Mouse (Mus musculus) heart, adult 11 months (tissue): ENCODE results near the gene Phldb1.
A peak's percentile ranks its signal among the peaks of the same experiment; 100 is the strongest.
"Not testable (repeated sequence)": the region's sequence is repeated elsewhere in the genome, so short reads cannot be mapped to it uniquely, and the experiment has no call there.

Experiments
- DNase-seq: peaks from one replicate; pipeline ENCODE4 v3.0.0; 2022

Phldb1 gene

DNA sequence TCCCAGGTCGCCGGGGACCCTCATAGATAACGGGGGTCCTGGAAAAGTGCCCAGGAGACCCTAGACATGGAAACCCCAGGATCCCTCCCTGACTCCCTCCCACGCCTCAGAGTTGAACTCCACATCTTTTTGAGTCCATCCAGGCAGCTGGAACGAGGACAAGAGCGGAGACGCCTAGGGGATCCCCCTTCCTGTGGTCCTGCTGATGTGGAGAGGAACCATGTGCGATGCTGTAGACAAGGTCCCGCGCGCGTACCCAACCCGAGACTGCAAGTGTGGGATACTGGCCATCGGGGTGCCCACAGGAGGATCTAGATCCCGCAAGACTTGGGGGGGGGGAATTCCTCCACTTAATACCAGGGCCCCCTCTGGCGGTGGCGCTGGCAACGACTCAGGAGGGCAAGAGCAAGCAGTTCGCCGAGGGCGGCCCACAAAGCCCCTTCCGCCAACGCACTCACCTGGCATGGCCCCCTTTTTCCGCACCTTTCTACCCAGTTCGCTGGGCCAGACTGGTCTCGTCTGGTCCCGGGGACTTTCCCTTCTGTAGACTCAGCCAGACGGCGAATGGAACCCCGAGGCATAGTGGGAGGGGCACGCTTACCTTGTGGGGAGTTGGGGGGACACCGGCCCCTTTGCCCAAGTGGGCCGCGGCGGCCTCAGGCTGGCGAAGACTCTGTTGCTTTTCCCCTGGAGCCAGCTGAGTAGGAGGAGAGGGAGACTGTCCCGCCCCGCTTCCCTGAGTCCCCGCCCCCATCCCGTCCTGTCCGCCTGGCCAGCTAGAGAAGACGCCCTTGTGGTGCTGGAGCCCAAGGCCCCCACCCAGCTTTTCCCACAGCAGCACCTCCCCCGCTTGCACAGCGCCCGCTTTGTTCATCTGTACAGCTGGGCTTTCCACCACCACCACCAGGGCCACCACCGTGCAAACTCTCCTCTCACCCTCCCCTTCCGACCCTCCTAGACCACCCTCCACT, at the start of gene Phldb1:
TSS of gene Phldb1 (minus strand) at position 675 of the 971 bp plus-strand sequence.
- DNase-seq, result peak; percentile 99

GRCm38 (mm10) chr9:44772750-44773651, 38.0 kb upstream of the Phldb1 start:
- DNase-seq, result peak; percentile 99

GRCm38 (mm10) chr9:44772392-44772749, 37.4 kb upstream of the Phldb1 start:
- DNase-seq, result no peak

- no peak for DNase-seq
Measured at GRCm38 (mm10) chr9:44771376-44771775, 36.4 kb upstream of the Phldb1 start.

DNA sequence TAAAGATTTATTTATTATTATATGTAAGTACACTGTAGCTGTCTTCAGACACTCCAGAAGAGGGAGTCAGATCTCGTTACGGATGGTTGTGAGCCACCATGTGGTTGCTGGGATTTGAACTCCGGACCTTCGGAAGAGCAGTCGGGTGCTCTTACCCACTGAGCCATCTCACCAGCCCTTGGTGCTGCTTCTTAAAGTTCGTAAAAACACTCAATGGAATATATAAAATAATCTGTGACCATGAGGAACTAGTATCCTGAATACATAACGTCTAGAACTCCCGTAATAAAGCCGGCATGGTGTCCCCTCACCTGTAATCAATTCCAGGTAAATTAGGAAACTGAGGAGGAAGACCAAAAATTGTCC, 33.0 kb upstream of the Phldb1 start:
- not testable (repeated sequence) for DNase-seq

DNA sequence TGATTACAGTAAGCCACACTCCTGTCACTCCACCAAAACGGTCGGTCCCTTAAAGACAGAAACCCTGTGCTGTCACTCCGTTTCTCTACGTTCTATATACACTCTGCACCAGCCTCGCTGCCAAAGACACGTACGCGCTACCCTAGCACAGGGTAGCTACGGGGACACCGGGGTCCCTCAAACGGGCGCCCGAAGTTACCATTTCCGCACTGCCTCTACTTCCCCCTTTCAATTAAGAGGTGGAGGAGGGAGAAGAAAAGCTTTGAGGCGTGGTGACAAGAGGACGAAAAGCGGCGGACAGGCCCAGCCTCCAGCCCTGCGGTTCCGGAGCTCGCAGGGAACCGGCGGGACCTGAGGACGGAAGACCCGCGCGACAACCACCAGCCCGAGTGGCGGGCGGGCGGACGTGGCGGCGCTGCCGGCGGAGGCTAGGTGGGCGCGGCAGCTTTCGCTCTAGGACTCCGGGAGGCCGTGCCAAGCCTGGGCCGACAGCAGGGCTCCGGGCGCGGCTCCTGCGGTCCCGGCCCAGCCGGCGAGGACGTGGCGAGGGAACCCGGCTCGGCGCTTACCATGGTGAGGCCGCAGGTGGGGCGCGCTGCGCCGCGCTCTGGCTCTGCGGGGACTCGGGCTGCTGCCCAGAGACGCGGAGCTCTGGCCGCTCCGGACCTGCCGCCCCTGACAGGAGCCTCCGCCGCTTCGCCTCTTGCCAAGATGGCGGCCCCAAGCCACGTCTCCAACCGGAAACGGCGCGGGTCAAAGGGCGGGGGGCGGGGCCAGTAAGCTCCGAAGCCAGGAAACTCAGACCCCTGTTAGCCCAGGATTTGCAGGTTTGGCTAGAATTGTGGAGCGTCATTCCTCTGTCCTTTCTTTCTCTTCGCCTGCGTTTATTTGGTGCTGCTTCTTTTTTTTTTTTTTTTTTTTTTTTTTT, 32.4 kb upstream of the Phldb1 start, which contains the start of the genes Arcn1 and Ift46:
TSS of gene Arcn1 (minus strand) at position 745 of the 928 bp plus-strand sequence.
TSS of gene Ift46 (plus strand) at position 808 of the 928 bp plus-strand sequence.
- peak; percentile 99 for DNase-seq

DNA sequence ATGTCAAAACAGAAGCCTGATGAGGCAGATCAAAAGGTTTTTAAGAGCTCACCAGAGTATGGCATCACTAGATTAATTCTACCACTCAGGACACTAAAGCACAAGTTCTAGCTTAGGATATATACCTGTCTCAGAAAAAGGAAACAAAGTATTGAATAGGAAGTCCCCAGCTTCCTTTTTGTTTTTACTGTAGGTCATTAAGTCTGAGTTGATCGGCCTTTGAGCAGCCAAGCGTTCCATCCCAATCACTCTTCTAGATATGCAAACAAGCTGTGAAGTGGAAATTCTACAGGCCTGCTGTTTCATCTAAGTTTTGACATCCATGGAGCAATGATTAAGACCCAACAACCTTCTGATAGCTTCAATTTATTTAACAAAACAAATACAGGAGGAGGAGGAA, 25.9 kb upstream of the Phldb1 start:
- peak; percentile 46 for DNase-seq

- peak; percentile 83 for DNase-seq
Measured at GRCm38 (mm10) chr9:44748473-44748872, 13.5 kb upstream of the Phldb1 start.

DNA sequence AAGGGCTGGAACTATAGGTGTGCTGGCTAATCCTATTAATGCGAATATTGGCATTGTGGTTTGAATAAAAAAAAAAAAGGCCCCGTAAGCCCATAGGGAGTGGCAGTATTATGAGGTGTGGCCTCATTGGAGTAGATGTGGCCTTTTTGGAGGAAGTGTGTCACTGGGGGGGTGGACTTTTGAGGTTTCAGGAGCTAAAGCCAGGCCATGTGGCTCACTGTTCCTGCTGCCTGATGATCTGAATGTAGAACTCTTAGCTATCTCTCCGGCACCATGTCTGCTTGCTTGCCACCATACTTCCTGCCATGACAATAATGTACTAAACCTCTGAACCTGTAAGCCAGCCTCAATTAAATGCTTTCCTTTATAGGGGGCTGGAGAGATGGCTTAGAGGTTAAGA, 12.3 kb upstream of the Phldb1 start:
- DNase-seq, result peak; percentile 74

DNA sequence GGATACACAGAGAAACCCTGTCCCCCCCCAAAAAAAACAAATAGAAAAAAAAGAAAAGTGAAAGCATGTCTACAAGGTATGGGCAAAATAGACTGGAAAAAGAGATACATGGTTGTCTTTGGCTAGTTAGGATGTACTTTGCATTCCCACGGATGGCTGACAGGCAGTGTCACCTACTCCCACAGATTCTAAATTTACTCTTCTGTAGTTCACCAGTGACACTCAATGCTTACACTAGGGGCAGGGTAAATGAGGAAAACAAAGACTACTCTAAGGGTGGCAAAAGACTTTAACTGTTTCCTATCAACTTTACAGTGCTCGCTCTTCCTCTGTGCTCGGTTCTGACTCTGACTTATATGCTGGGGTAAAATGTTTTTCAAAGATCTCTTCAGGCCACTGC, 11.7 kb upstream of the Phldb1 start:
- peak; percentile 16 for DNase-seq

- peak; percentile 70 for DNase-seq
Measured at GRCm38 (mm10) chr9:44745371-44745770, 10.4 kb upstream of the Phldb1 start.

- no peak for DNase-seq
Measured at GRCm38 (mm10) chr9:44740663-44741192, 5.7 kb upstream of the Phldb1 start.

DNA sequence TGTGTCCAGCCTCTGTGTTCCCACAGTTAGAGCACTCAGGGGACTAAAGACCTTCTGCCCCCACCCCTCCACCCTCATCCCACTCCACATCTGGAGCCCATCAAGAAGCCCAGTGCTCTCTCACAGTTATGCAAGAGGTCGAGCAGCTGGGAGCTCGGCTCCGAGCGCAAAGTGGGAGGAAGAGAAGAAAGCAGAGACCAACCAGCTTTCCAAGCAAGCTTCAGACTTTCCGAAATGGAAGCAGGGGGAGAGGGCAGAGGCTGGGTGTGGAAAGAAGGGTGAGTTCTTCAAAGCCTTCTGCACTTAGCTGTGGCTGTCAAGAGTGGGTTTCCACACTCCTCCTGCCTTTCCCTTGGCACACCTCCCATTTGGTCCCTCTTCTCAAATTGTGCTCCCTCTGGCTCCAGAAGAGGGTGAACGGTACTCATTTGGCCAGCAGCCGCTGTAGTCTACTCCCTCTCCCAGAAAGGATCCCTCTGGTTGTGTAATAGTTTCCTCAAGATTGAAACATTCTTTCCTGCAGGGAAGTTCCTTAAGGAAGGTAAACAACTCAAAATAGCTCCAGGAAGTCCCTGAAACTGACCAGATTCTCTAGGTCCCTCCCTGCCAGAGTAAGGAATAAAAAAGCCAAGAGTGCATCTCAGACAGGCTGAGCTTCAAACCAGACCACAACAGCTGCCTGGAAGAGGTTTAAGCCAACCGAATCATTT, 2.4 kb upstream of the Phldb1 start:
- DNase-seq, result peak; percentile 99

DNA sequence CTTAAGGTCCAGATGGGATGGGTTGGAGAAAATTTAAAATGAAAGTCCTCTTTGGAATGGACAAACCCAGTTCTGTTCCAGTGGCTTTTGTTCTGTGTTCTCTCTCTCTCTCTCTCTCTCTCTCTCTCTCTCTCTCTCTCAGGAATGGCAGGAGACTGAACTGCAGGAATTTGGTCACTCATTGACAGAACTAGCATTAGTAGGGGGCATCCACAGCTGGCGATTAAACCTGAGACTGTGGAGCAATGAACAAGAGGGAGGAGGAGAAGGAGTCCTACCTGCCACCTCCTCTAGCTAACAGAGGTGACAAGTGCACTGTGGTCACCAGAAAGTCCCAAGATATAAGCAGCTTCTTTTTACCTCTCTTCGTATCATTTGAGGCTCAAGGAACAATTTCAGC, 1.3 kb upstream of the Phldb1 start:
- peak; percentile 80 for DNase-seq

GRCm38 (mm10) chr9:44735886-44736285, 888 bp upstream of the Phldb1 start:
- peak; percentile 93 for DNase-seq

DNA sequence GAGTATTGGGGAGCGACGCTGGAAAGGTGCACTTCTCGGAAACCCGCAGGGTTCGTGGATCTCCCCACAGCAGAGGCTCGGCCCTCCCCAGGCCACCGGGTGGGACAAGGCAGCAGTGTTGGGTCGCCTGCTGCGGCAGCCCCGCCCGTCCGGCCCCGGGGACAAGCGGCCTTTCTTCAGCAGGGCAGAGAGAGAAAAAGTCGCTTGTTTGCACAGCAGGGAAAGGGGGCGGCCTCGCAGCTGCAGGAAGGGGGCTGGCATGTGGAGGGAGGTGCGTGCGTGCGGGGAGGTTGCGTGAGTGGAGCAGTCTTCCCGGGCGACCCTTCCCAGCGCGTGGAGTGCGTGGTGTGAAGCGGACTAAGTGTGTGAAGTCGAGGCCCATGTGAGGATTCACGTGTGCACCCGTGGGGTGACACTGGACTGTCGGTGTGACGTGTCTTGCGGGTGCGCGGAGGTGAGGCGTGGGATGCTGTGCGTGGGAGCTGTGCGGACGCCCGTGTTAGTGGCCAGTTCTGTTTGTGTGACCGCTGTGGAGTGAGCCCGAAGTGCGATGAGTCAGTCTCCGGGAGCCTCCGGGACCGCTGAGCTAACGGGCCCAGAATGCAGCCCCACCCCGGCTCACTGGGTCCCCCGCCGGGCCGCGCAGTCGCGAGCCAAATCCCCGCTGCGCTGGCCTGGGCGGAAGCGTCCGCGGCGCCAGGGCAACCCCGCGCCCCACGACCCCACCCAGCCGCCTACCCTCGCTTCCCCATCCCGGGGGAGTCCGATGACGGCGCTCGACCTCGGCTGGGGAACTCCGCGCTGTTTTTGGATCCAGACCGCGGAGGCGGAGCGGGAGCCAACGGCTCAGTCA, 1.1 kb downstream of the Phldb1 start:
- peak; percentile 99 for DNase-seq

- peak; percentile 97 for DNase-seq
Measured at GRCm38 (mm10) chr9:44732921-44733530, 2.0 kb downstream of the Phldb1 start.

DNA sequence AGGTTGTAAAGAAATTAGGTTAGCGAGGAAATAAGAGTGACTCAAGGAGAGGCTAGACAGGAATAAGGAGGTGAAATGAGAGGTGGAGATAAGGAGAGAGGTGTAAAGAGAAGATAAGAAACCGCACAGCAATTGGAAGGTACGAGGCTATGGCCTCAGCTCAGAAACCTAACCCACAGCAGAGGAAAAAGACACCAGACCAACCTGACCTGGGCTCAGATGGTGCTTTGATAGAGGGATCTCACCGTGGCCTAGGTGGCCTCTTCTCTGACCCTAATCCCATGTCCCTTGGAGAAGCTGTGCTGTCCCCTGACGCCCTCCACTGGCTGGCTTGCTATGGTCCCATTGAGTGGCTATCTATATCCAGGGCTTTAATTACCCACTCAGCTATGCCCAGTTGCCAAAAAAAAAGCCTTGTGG, 2.9 kb downstream of the Phldb1 start:
- DNase-seq, result peak; percentile 92

- no peak for DNase-seq
Measured at GRCm38 (mm10) chr9:44727441-44727840, 7.6 kb downstream of the Phldb1 start.
